Mouse (Mus musculus) erythroblast, embryonic 14.5 days (primary cell): ENCODE results near the gene Gtpbp4. TPM values are rescaled to one million over a fixed set of nuclear protein-coding genes. Genes with fewer than 3 reads are reported as not detected.
"Not testable (repeated sequence)": the region's sequence is repeated elsewhere in the genome, so short reads cannot be mapped to it uniquely, and the experiment has no call there.

ENCODE experiments used
- H3K27me3 ChIP-seq: 2 replicates; pipeline ENCODE4 v1.6.1; 2012; ENCODE audit warnings: inconsistent platforms; ENCODE audit not compliant: control insufficient read depth
- H3K36me3 ChIP-seq: 2 replicates; pipeline ENCODE4 v1.6.1; 2012; ENCODE audit warnings: mild to moderate bottlenecking, inconsistent platforms; ENCODE audit not compliant: control insufficient read depth
- H3K4me1 ChIP-seq: 2 replicates; pipeline ENCODE4 v1.6.1; 2012; ENCODE audit warnings: inconsistent platforms; ENCODE audit not compliant: control insufficient read depth
- H3K4me3 ChIP-seq: replicated peaks from 2 replicates; pipeline ENCODE3; 2012; ENCODE audit warnings: moderate library complexity, mild to moderate bottlenecking, inconsistent platforms
- H3K9me3 ChIP-seq: 2 replicates; pipeline ENCODE4 v1.6.1; 2012; ENCODE audit warnings: low read length, inconsistent platforms, mixed read lengths; ENCODE audit not compliant: control insufficient read depth
- GATA1 ChIP-seq: IDR thresholded peaks from 2 replicates; pipeline ENCODE4 v1.6.1; 2012; ENCODE audit warnings: low read length, inconsistent platforms, mixed read lengths
- TAL1 ChIP-seq: IDR thresholded peaks from 3 replicates; pipeline ENCODE4 v1.6.1; 2012; ENCODE audit warnings: low read length, inconsistent platforms, mixed read lengths
- polyA plus RNA-seq: library from polyadenylated mRNA; stranded (reverse); fragments of >175 nt; gene quantifications from 2 replicates; pipeline ENCODE4 v1.2.3, GENCODE M21; 2012

Gtpbp4 gene
- polyA plus RNA-seq, 1 experiment: 0.17 TPM

GRCm38 (mm10) chr13:8948131-8948530 lies 47.8 kb downstream of the Gtpbp4 start, which contains the start of gene Gm9745:
Gene Gm9745, minus strand, starts transcription at chr13:8948231.
- H3K4me1 ChIP-seq, H3K4me3 ChIP-seq, H3K9me3 ChIP-seq, H3K36me3 ChIP-seq, H3K27me3 ChIP-seq: not testable (repeated sequence)

DNA sequence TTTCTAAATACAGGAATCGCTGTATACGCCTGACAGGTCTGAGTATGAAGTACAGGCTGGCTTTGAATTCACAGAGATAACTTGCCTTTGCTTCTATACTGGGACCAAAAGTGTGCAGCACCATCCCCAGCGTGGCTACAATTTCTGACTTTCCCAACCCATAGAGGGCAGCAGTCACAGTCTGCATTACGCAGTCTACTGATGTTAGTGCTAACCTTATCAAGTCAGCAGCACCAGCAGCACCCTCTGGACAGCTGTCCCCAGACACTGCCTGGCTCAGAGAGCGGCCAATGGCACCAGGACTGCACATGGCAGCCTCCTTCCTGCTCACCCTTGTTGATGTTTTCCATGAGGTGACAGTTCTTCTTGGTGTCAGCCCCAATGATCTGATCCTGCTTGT lies 52.1 kb downstream of the Gtpbp4 start:
- H3K4me3 ChIP-seq, H3K27me3 ChIP-seq, H3K4me1 ChIP-seq, H3K9me3 ChIP-seq, H3K36me3 ChIP-seq: not testable (repeated sequence)

DNA sequence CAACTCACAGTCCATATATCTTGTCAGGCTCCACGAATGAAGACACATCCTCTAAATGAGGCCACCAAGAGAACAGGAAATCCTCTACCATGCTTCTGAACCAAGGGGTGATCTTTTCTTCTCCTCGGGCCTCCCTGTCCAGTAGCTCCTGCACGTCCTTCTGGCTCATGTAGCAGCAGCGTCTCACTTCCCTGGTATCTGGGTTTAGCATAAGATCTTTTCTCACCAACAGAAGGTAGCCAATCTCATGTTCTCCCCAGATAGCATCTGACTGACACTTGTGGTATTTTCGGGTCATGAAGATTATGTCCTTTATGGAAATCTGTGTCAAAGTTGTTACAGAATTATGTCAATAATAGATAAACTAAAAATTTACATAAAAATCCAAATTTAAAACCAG lies 54.2 kb downstream of the Gtpbp4 start:
- H3K36me3 ChIP-seq, H3K4me3 ChIP-seq, H3K4me1 ChIP-seq, H3K9me3 ChIP-seq, H3K27me3 ChIP-seq: not testable (repeated sequence)

GRCm38 (mm10) chr13:8941110-8941509 lies 54.8 kb downstream of the Gtpbp4 start:
- not testable (repeated sequence) for H3K27me3 ChIP-seq, H3K36me3 ChIP-seq, H3K4me3 ChIP-seq, H3K9me3 ChIP-seq, H3K4me1 ChIP-seq

- not testable (repeated sequence) for H3K9me3 ChIP-seq, H3K27me3 ChIP-seq, H3K36me3 ChIP-seq, H3K4me1 ChIP-seq, H3K4me3 ChIP-seq
Measured at GRCm38 (mm10) chr13:8937611-8938140, 58.2 kb downstream of the Gtpbp4 start.

DNA sequence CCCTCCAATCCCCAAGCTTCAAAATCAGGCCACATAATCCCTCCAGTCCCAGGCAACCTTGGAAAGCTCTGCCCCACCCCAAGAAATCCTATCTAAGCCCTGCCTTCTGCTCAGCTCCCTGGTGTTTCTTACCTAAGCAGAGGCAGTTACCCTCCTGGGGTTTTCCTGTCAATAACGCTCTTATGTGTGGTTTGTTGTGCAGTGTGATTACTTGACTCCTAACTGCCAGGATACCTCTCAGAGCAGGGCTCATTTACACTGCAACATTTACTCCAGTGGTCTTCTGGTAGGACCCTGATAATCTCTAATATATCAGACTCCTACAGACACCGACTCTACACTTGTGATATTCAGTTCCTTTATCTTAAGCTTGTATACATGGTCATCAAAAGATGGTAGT lies 62.4 kb downstream of the Gtpbp4 start:
- Histone ChIP-seq H3K9me3 (no peaks in the 10 kb centered on the region), H3K4me1 (no peaks in the 10 kb centered on the region), H3K27me3 (no peaks in the 10 kb centered on the region; the same call in 1 of the 2 replicates), H3K36me3 (no peaks in the 10 kb centered on the region), H3K4me3 (no peak overlapping the region)
- TF ChIP-seq TAL1: no peak
- TF ChIP-seq GATA1: no peak

Other genes starting within 250 kb of the Gtpbp4 start
- 0.26 and 0.52 TPM in 2 replicates for gene Wdr37, start 124.2 kb downstream of the Gtpbp4 start, polyA plus RNA-seq
- 0.20 and 0.22 TPM in 2 replicates for gene Idi1, start 110.6 kb downstream of the Gtpbp4 start, polyA plus RNA-seq
- gene Gm9745, start 47.9 kb downstream of the Gtpbp4 start, polyA plus RNA-seq: not detected in 2 replicates
- not detected in 2 replicates for gene Idi2, start 43.2 kb downstream of the Gtpbp4 start, polyA plus RNA-seq
- gene Larp4b, start 97.8 kb upstream of the Gtpbp4 start, polyA plus RNA-seq: 1.5 and 2.0 TPM in 2 replicates